Mouse (Mus musculus) T-helper 17 cell (primary cell): ENCODE results near the gene Gm5089.

Source experiments
- in situ Hi-C, 2 experiments: fragments of 300-600 bp; cut with MboI, MseI; formaldehyde crosslinking; loops; 1 replicate in 1 of 2; 2 replicates in 1 of 2; pipeline ENCODE4 v1.15.1; 2025; ENCODE audit warnings: high pct_unique_total_duplicates in 2 of 2

The Gm5089 gene

DNA sequence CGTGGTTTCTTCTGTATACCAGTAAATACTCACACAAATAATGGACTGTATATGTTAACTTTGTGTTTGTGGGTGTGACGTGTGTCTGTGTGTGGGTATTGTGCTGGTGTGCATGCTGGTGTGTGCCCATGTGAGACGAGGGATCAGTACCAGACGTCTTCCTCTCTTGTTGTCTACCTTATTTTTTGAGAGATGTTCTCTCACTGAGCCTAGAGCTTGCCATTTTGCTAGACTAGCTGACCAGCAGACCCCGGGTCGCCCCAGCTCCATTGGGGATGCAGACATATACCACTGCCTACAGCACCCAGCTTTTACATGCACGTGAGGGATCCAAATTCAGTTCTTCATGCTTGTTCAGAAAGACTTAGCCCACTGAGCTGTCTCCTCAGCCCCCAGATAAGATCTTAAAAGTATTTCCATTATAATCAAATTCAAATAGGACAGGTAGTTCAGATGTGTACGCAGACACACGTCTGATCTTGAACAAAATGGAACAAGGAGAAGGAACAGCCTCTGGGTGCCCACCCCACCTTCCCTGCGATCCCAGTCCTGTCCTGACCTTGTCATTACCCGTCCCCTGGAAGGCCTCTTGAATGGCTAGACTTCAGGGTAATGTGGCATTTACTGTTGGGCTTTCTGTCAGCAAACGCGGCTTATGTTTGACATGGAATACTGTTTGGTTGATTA, 61.1 kb downstream of the Gm5089 start:
- in situ Hi-C loops = loop anchor here in 1 of 2 experiments (10.0 to 25.0 kb wide), 2 partner anchors 315 to 922 kb away; no protein-coding TSS in a partner anchor

DNA sequence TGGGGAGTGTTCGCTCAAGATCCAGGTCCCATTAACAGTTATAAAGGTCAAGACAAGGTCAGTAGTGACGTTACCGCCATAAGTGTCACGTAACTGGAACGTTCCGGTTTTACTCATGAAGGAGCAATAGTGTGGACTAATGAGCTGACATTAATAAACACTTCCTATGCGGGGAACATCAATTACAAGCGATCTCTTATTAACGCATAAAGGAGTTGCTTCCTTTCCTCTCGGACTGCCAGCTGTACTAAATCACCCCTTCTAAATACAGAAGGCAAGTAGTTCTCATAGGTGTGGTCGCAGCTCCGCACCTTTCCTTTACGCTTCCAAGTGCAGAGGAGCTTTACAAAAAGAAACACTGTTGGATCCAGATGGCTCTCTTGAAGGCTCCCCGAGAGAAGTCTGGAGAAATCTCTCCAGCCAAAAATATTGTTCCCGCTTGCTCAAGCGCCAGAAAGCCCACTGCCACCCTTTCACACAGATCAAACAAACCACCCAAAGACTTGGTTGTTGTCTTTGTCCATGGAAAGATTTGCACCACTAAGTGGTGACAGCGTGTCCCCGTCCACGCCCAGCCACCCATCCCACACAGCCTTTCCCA, 62.4 kb downstream of the Gm5089 start:
- in situ Hi-C loops = loop anchor here in 1 of 2 experiments (25.0 kb wide), 1 partner anchor 924 kb away; no protein-coding TSS in a partner anchor

DNA sequence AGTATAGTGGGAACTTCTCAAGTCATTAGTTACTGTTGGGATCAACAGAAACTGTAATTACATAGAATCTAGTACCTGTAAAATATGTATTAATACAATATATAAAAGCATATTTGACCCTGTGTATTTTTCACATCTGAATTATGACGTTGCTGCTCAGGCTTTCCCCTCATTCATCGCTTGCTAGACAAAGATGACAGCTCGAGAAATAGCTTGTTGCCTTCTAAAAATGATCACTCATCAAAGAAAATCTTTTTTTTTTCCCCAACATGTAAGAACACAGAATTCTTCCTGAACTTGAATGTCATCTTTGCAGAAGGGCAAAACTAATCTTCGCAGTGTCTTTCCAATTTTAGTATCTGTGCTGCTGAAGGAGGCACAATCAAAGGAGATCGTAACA, 63.1 kb downstream of the Gm5089 start:
- in situ Hi-C loops = loop anchor here in 1 of 2 experiments (25.0 kb wide), 1 partner anchor 925 kb away; no protein-coding TSS in a partner anchor

DNA sequence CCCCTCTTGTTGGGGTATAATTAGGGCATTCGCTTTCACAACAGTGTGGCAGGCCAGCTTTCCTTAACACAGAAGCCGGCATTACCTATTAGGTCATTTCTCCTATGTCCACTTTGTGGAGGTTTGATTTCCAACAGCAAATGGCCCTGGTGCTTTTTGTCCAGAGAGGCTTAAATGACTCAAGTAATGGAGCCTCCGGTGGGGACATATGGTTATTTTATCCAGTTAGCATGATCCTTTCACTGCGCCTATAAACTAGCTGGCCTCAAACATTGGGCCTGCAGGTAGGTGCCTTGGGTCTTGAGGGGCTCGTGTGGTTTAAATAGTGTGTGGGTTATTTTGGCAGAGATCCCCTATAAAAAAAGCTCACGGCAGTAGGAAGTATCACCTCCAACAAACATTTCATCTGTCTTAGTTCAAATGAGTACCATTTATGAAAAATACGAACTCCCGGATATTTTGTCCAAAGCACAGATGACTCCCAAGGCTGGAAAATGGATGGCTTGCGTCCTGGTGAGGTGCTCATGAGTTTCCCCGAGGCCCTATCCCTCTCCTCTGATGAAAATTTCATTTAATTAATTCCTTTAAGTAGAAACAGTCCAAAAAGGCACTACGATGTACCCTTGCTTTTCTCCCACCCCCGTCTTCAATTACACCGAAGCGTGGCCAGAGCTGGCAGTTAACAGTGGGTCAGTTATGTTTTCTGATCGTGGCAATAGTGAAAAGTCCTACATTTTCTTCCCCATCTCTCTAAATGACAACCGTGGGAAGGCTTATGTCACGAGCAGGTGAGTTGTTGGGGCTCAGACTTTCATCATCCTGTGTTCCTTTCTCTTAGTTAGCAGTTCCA, 64.4 kb downstream of the Gm5089 start:
- in situ Hi-C loops = loop anchor here in 1 of 2 experiments (25.0 kb wide), 1 partner anchor 926 kb away; no protein-coding TSS in a partner anchor

DNA sequence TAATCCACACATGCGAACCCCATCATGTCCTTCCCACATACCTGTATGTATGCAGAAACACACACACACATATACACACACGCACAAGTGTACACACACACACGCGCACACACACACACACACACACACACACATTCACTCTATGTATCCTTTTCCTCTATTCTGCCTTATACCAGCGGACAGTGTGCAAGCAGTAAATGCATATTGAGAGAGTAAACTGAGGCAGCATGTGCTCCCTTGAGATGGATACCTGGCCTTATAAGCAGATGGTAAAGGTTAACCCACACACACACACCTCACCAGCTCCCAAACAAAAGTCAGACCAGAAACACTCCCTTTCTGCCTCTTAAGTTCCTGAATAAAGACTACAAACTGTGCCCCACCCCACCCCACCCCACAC, 65.2 kb downstream of the Gm5089 start:
- in situ Hi-C loops = loop anchor here in 1 of 2 experiments (25.0 kb wide), 1 partner anchor 927 kb away; no protein-coding TSS in a partner anchor

DNA sequence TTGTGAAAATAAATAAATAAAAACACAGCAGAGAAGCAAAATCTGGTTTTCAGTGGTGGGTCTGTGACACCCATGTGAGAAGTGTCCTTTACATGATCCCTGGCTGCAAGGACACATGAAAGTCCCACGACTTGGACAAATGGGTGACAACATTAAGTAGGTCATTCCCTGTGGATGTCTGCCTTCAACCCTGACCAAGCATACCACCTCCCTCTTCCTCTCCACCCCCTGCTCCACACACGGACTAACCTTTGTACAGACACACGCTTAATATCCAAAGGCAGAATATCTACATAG, 65.7 kb downstream of the Gm5089 start:
- in situ Hi-C loops = loop anchor here in 1 of 2 experiments (25.0 kb wide), 1 partner anchor 927 kb away; no protein-coding TSS in a partner anchor
